Mouse (Mus musculus): Measurements from ENCODE around the gene Tanc1. TPM values are rescaled to one million over a fixed set of nuclear protein-coding genes. Genes with fewer than 3 reads are reported as not detected.

Gene Tanc1
- total and polyA plus RNA-seq, 3 experiments: 0.03 to 6.9 (median 0.49) TPM

- H3K9me3 ChIP-seq (replicated peaks): no peaks in the 10 kb centered on the region
- H3K4me1 ChIP-seq (ENCODE audit: insufficient read depth, low read depth, low read length): no peaks in the 10 kb centered on the region
- H3K4me3 ChIP-seq (ENCODE audit: low read depth, low read length): no peak overlapping the region
- H3K36me3 ChIP-seq (replicated peaks): no peaks in the 10 kb centered on the region
- no peak for ATAC-seq (ENCODE audit: extremely low read depth, insufficient number of reproducible peaks, low FRiP score, poor library complexity, severe bottlenecking)
- no peak for DNase-seq (ENCODE audit: low spot score)
- TF ChIP-seq CTCF (IDR thresholded peaks at IDR 0.05; ENCODE audit: low read depth, low read length) (no peak), GATA2 (IDR thresholded peaks at IDR 0.05; ENCODE audit: borderline replicate concordance, low read depth, low read length) (no peak), POLR2AphosphoS5 (IDR thresholded peaks at IDR 0.05; ENCODE audit: insufficient replicate concordance, low read depth, low read length) (no peak), TAL1 (conservative IDR thresholded peaks at IDR 0.05; ENCODE audit: low read depth, low read length) (no peak)
- H3K27me3 ChIP-seq (ENCODE audit: insufficient read depth, low read length): no peaks in the 10 kb centered on the region; the same call in 1 of the 2 replicates
Measured at GRCm38 (mm10) chr2:59660891-59661805, 49.3 kb downstream of the Tanc1 start.

DNA sequence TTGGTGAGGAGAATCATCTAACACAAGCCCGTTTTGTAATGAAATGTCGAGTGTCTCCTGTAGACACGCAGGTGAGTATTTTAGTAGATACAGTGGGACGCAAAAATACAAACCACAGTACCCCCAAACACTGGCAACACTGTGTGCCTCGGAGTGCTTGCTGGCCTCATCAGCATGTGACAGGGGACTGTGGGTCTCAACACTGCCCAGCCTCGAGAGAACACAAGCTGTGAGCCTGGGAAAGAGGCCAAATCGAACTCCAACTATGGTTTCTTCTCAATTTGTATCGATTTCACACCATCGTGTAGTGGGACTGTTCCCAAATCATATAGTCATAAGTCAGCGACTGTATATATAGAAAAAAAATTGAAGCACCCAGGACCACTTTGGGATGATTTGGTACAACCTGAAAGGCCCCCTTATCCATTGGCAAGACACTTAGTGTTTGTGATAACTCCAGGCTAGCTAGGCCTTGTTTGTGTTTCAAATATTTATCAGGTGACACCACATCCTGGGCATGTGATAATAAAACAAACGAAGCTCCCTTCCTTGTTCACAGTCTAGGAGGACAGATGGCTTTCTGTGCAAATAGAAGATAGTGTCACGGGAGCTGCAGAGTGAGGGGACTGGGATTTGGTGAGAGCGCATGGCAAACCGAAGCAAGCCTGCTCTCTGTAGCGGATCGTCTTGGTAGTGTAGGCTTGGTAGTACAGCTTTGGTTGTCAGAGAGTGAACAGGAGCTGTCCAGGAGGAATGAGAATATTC, 53.1 kb downstream of the Tanc1 start:
- H3K9me3 ChIP-seq (replicated peaks): no peaks in the 10 kb centered on the region
- no peaks in the 10 kb centered on the region for H3K4me1 ChIP-seq (ENCODE audit: insufficient read depth, low read depth, low read length)
- DNase-seq (ENCODE audit: low spot score) (no peak), ATAC-seq (ENCODE audit: extremely low read depth, insufficient number of reproducible peaks, low FRiP score, poor library complexity, severe bottlenecking) (no peak)
- H3K27me3 ChIP-seq (ENCODE audit: insufficient read depth, low read length): no peaks in the 10 kb centered on the region; the same call in 1 of the 2 replicates
- TF ChIP-seq GATA2 (IDR thresholded peaks at IDR 0.05; ENCODE audit: borderline replicate concordance, low read depth, low read length): no peak
- TF ChIP-seq GATA1 (IDR thresholded peaks at IDR 0.05; ENCODE audit: borderline replicate concordance, low read length): no peak
- no peak for TF ChIP-seq TAL1 (conservative IDR thresholded peaks at IDR 0.05; ENCODE audit: low read depth, low read length)
- TF ChIP-seq CTCF (IDR thresholded peaks at IDR 0.05; ENCODE audit: low read depth, low read length): no peak
- TF ChIP-seq POLR2AphosphoS5 (IDR thresholded peaks at IDR 0.05; ENCODE audit: insufficient replicate concordance, low read depth, low read length): no peak
- no peak overlapping the region for H3K4me3 ChIP-seq (ENCODE audit: low read depth, low read length)
- H3K36me3 ChIP-seq (replicated peaks): no peaks in the 10 kb centered on the region

- ATAC-seq (ENCODE audit: extremely low read depth, insufficient number of reproducible peaks, low FRiP score, poor library complexity, severe bottlenecking) (no peak), DNase-seq (ENCODE audit: low spot score) (no peak)
- Histone ChIP-seq H3K4me1 (ENCODE audit: insufficient read depth, low read depth, low read length) (no peaks in the 10 kb centered on the region), H3K4me3 (ENCODE audit: low read depth, low read length) (no peak overlapping the region), H3K36me3 (replicated peaks) (no peaks in the 10 kb centered on the region), H3K9me3 (replicated peaks) (no peaks in the 10 kb centered on the region), H3K27me3 (ENCODE audit: insufficient read depth, low read length) (peaks cover 4% of the 10 kb centered on the region; the same call in 1 of the 2 replicates)
- TF ChIP-seq POLR2AphosphoS5 (IDR thresholded peaks at IDR 0.05; ENCODE audit: insufficient replicate concordance, low read depth, low read length): no peak
- TF ChIP-seq CTCF (IDR thresholded peaks at IDR 0.05; ENCODE audit: low read depth, low read length): no peak
- TF ChIP-seq GATA1 (IDR thresholded peaks at IDR 0.05; ENCODE audit: borderline replicate concordance, low read length): no peak
- TF ChIP-seq TAL1 (conservative IDR thresholded peaks at IDR 0.05; ENCODE audit: low read depth, low read length): no peak
- no peak for TF ChIP-seq GATA2 (IDR thresholded peaks at IDR 0.05; ENCODE audit: borderline replicate concordance, low read depth, low read length)
Measured at GRCm38 (mm10) chr2:59666533-59666932, 54.7 kb downstream of the Tanc1 start.

GRCm38 (mm10) chr2:59670087-59671060, 58.5 kb downstream of the Tanc1 start:
- Histone ChIP-seq H3K4me3 (ENCODE audit: low read depth, low read length) (no peak overlapping the region), H3K9me3 (replicated peaks) (no peaks in the 10 kb centered on the region), H3K4me1 (ENCODE audit: insufficient read depth, low read depth, low read length) (no peaks in the 10 kb centered on the region), H3K36me3 (replicated peaks) (no peaks in the 10 kb centered on the region), H3K27me3 (ENCODE audit: insufficient read depth, low read length) (peaks cover 4% of the 10 kb centered on the region; the same call in 1 of the 2 replicates)
- ATAC-seq (ENCODE audit: extremely low read depth, insufficient number of reproducible peaks, low FRiP score, poor library complexity, severe bottlenecking) (no peak), DNase-seq (ENCODE audit: low spot score) (no peak)
- no peak for TF ChIP-seq POLR2AphosphoS5 (IDR thresholded peaks at IDR 0.05; ENCODE audit: insufficient replicate concordance, low read depth, low read length)
- no peak for TF ChIP-seq GATA1 (IDR thresholded peaks at IDR 0.05; ENCODE audit: borderline replicate concordance, low read length)
- TF ChIP-seq CTCF (IDR thresholded peaks at IDR 0.05; ENCODE audit: low read depth, low read length): no peak
- no peak for TF ChIP-seq GATA2 (IDR thresholded peaks at IDR 0.05; ENCODE audit: borderline replicate concordance, low read depth, low read length)
- TF ChIP-seq TAL1 (conservative IDR thresholded peaks at IDR 0.05; ENCODE audit: low read depth, low read length): no peak

DNA sequence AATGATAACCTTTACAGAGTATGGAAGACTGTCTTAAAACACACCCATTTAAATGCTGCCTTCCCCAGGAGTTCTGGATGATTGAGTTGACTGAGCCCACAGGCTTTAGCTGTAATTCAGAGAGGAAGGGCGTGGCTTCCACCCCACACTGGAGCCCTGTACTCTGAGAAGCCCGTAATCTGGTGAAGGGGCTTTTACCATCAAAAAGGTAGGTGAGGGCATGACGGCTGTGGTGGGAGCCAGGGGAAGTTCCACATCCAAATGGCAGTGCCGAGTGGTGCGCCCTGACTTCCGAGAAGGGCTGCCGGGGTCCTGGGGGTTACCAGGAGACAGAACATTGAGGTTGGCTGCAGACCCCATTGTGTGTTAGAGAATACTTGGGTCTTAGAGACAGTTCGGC, 59.8 kb downstream of the Tanc1 start:
- Histone ChIP-seq H3K36me3 (replicated peaks) (no peaks in the 10 kb centered on the region), H3K4me1 (ENCODE audit: insufficient read depth, low read depth, low read length) (no peaks in the 10 kb centered on the region), H3K27me3 (ENCODE audit: insufficient read depth, low read length) (peaks cover 4% of the 10 kb centered on the region; the same call in 1 of the 2 replicates), H3K4me3 (ENCODE audit: low read depth, low read length) (no peak overlapping the region), H3K9me3 (replicated peaks) (no peaks in the 10 kb centered on the region)
- ATAC-seq (ENCODE audit: extremely low read depth, insufficient number of reproducible peaks, low FRiP score, poor library complexity, severe bottlenecking) (no peak), DNase-seq (ENCODE audit: low spot score) (no peak)
- TF ChIP-seq POLR2AphosphoS5 (IDR thresholded peaks at IDR 0.05; ENCODE audit: insufficient replicate concordance, low read depth, low read length) (no peak), GATA2 (IDR thresholded peaks at IDR 0.05; ENCODE audit: borderline replicate concordance, low read depth, low read length) (no peak), TAL1 (conservative IDR thresholded peaks at IDR 0.05; ENCODE audit: low read depth, low read length) (no peak), CTCF (IDR thresholded peaks at IDR 0.05; ENCODE audit: low read depth, low read length) (no peak), GATA1 (IDR thresholded peaks at IDR 0.05; ENCODE audit: borderline replicate concordance, low read length) (no peak)

Measured in G1E (cell line).